Mouse (Mus musculus): ENCODE measurements around the gene Gm3336. TPM values are rescaled to one million over a fixed set of nuclear protein-coding genes. Genes with fewer than 3 reads are reported as not detected.
A peak's percentile ranks its signal among the peaks of the same experiment; 100 is the strongest.

Gm3336 gene
- polyA plus RNA-seq, 1 experiment from 2014 or later = 32.2 TPM

- Histone ChIP-seq H3K9me3 (ENCODE audit: control insufficient read depth, low read length) (no peaks in the 10 kb centered on the region), H3K9ac (ENCODE audit: low read length) (no peak overlapping the region), H3K4me2 (replicated peaks; ENCODE audit: low read depth) (0 out of 2 replicates have a peak overlapping the region, but pooled peaks have one; percentile 1), H3K36me3 (ENCODE audit: control insufficient read depth, insufficient read depth, low read length) (no peaks in the 10 kb centered on the region), H3K27me3 (ENCODE audit: control insufficient read depth, insufficient read depth, low read length) (no peaks in the 10 kb centered on the region), H3K4me3 (ENCODE audit: low read depth, low read length) (no peak overlapping the region), H3K4me1 (replicated peaks; ENCODE audit: control insufficient read depth, insufficient read depth) (peaks cover 5% of the 10 kb centered on the region), H3K27ac (replicated peaks) (peak overlapping the region; percentile 35; the same call in 1 of the 2 replicates)
- TF ChIP-seq CTCF (IDR thresholded peaks at IDR 0.05; ENCODE audit: low read depth) (no peak), EP300 (optimal IDR thresholded peaks at IDR 0.05) (no peak)
- DNase-seq (ENCODE audit: low spot score) = peak; percentile 74
- WGBS = 45% methylated on average over 3 of the region's 3 CpGs
- peak; percentile 13; the same call in 1 of the 2 replicates for ATAC-seq (ENCODE audit: low FRiP score, low TSS enrichment)
Observed at GRCm38 (mm10) chr8:70702842-70703182, 15.5 kb upstream of the Gm3336 start.

GRCm38 (mm10) chr8:70703287-70703686 lies 15.1 kb upstream of the Gm3336 start, which contains the start of gene Iqcn:
Gene Iqcn, plus strand, starts transcription at chr8:70703457.
- Histone ChIP-seq H3K9ac (ENCODE audit: low read length) (no peak within 1 kb of the TSS), H3K4me3 (ENCODE audit: low read depth, low read length) (no peak within 1 kb of the TSS), H3K9me3 (ENCODE audit: control insufficient read depth, low read length) (no peaks in the 10 kb centered on the region), H3K27ac (replicated peaks) (peak within 1 kb of the TSS; percentile 35), H3K36me3 (ENCODE audit: control insufficient read depth, insufficient read depth, low read length) (no peaks in the 10 kb centered on the region), H3K4me2 (replicated peaks; ENCODE audit: low read depth) (0 out of 2 replicates have a peak within 1 kb of the TSS, but pooled peaks have one; percentile 1), H3K4me1 (replicated peaks; ENCODE audit: control insufficient read depth, insufficient read depth) (peaks cover 5% of the 10 kb centered on the region), H3K27me3 (ENCODE audit: control insufficient read depth, insufficient read depth, low read length) (no peaks in the 10 kb centered on the region)
- ATAC-seq (ENCODE audit: low FRiP score, low TSS enrichment) = no peak
- WGBS = 100% methylated on average over 3 of the region's 3 CpGs
- no peak for TF ChIP-seq EP300 (optimal IDR thresholded peaks at IDR 0.05)
- TF ChIP-seq CTCF (IDR thresholded peaks at IDR 0.05; ENCODE audit: low read depth) = no peak
- DNase-seq (ENCODE audit: low spot score) = peak; percentile 43

- whole genome bisulfite sequencing = 88% methylated on average over 14 of the region's 14 CpGs
- no peak for TF ChIP-seq EP300 (optimal IDR thresholded peaks at IDR 0.05)
- TF ChIP-seq CTCF (IDR thresholded peaks at IDR 0.05; ENCODE audit: low read depth) = no peak
- Histone ChIP-seq H3K9me3 (ENCODE audit: control insufficient read depth, low read length) (no peaks in the 10 kb centered on the region), H3K27ac (replicated peaks) (no peak overlapping the region), H3K4me1 (replicated peaks; ENCODE audit: control insufficient read depth, insufficient read depth) (no peaks in the 10 kb centered on the region), H3K27me3 (ENCODE audit: control insufficient read depth, insufficient read depth, low read length) (no peaks in the 10 kb centered on the region), H3K4me2 (replicated peaks; ENCODE audit: low read depth) (no peak overlapping the region), H3K4me3 (ENCODE audit: low read depth, low read length) (no peak overlapping the region), H3K36me3 (ENCODE audit: control insufficient read depth, insufficient read depth, low read length) (no peaks in the 10 kb centered on the region), H3K9ac (ENCODE audit: low read length) (no peak overlapping the region)
- DNase-seq (ENCODE audit: low spot score) (no peak), ATAC-seq (ENCODE audit: low FRiP score, low TSS enrichment) (no peak)
Observed at GRCm38 (mm10) chr8:70708281-70708680, 10.1 kb upstream of the Gm3336 start.

GRCm38 (mm10) chr8:70709794-70710193 lies 8.5 kb upstream of the Gm3336 start:
- no peak overlapping the region for H3K4me2 ChIP-seq (replicated peaks; ENCODE audit: low read depth)
- H3K4me1 ChIP-seq (replicated peaks; ENCODE audit: control insufficient read depth, insufficient read depth) = no peaks in the 10 kb centered on the region
- no peak overlapping the region for H3K4me3 ChIP-seq (ENCODE audit: low read depth, low read length)
- no peak for TF ChIP-seq CTCF (IDR thresholded peaks at IDR 0.05; ENCODE audit: low read depth)
- no peak for TF ChIP-seq EP300 (optimal IDR thresholded peaks at IDR 0.05)
- 89% methylated on average over 9 of the region's 9 CpGs for WGBS
- H3K9ac ChIP-seq (ENCODE audit: low read length) = no peak overlapping the region
- H3K27ac ChIP-seq (replicated peaks) = no peak overlapping the region
- H3K9me3 ChIP-seq (ENCODE audit: control insufficient read depth, low read length) = no peaks in the 10 kb centered on the region
- DNase-seq (ENCODE audit: low spot score) = no peak
- no peaks in the 10 kb centered on the region for H3K36me3 ChIP-seq (ENCODE audit: control insufficient read depth, insufficient read depth, low read length)
- no peak for ATAC-seq (ENCODE audit: low FRiP score, low TSS enrichment)
- H3K27me3 ChIP-seq (ENCODE audit: control insufficient read depth, insufficient read depth, low read length) = no peaks in the 10 kb centered on the region

- no peak for TF ChIP-seq EP300 (optimal IDR thresholded peaks at IDR 0.05)
- TF ChIP-seq CTCF (IDR thresholded peaks at IDR 0.05; ENCODE audit: low read depth) = no peak
- H3K36me3 ChIP-seq (ENCODE audit: control insufficient read depth, insufficient read depth, low read length) = no peaks in the 10 kb centered on the region
- no peaks in the 10 kb centered on the region for H3K27me3 ChIP-seq (ENCODE audit: control insufficient read depth, insufficient read depth, low read length)
- 87% methylated on average over 1 of the region's 1 CpGs for WGBS
- ATAC-seq (ENCODE audit: low FRiP score, low TSS enrichment) (no peak), DNase-seq (ENCODE audit: low spot score) (no peak)
- no peak overlapping the region for H3K27ac ChIP-seq (replicated peaks)
- no peak overlapping the region for H3K4me2 ChIP-seq (replicated peaks; ENCODE audit: low read depth)
- no peaks in the 10 kb centered on the region for H3K4me1 ChIP-seq (replicated peaks; ENCODE audit: control insufficient read depth, insufficient read depth)
- no peak overlapping the region for H3K9ac ChIP-seq (ENCODE audit: low read length)
- no peaks in the 10 kb centered on the region for H3K9me3 ChIP-seq (ENCODE audit: control insufficient read depth, low read length)
- no peak overlapping the region for H3K4me3 ChIP-seq (ENCODE audit: low read depth, low read length)
Observed at GRCm38 (mm10) chr8:70710296-70710695, 8.0 kb upstream of the Gm3336 start.

- no peaks in the 10 kb centered on the region for H3K36me3 ChIP-seq (ENCODE audit: control insufficient read depth, insufficient read depth, low read length)
- no peaks in the 10 kb centered on the region for H3K9me3 ChIP-seq (ENCODE audit: control insufficient read depth, low read length)
- H3K27ac ChIP-seq (replicated peaks) = no peak overlapping the region
- no peak for DNase-seq (ENCODE audit: low spot score)
- TF ChIP-seq EP300 (optimal IDR thresholded peaks at IDR 0.05) = no peak
- no peak for TF ChIP-seq CTCF (IDR thresholded peaks at IDR 0.05; ENCODE audit: low read depth)
- no peaks in the 10 kb centered on the region for H3K27me3 ChIP-seq (ENCODE audit: control insufficient read depth, insufficient read depth, low read length)
- H3K4me2 ChIP-seq (replicated peaks; ENCODE audit: low read depth) = no peak overlapping the region
- no peak overlapping the region for H3K4me3 ChIP-seq (ENCODE audit: low read depth, low read length)
- WGBS = 86% methylated on average over 11 of the region's 11 CpGs
- no peaks in the 10 kb centered on the region for H3K4me1 ChIP-seq (replicated peaks; ENCODE audit: control insufficient read depth, insufficient read depth)
- no peak overlapping the region for H3K9ac ChIP-seq (ENCODE audit: low read length)
- no peak for ATAC-seq (ENCODE audit: low FRiP score, low TSS enrichment)
Observed at GRCm38 (mm10) chr8:70711041-70711440, 7.3 kb upstream of the Gm3336 start.
